Mouse (Mus musculus) embryonic facial prominence, embryonic 11.5 days (tissue): ENCODE measurements around the gene Mt1. TPM values are rescaled to one million over a fixed set of nuclear protein-coding genes. Genes with fewer than 3 reads are reported as not detected.
"Not testable (repeated sequence)": the region's sequence is repeated elsewhere in the genome, so short reads cannot be mapped to it uniquely, and the experiment has no call there.

Experiments
- ATAC-seq: fragments of 200-750 bp; cut with Nextera tagmentation; replicated peaks from 2 replicates; pipeline ENCODE4 v1.8.0; 2017; ENCODE audit warnings: low read depth; ENCODE audit not compliant: insufficient number of reproducible peaks, low FRiP score, low TSS enrichment
- DNase-seq: peaks from one replicate; pipeline ENCODE4 v3.0.0-alpha.2; 2015; ENCODE audit warnings: low spot score
- H3K27ac ChIP-seq: fragments of 300-500 bp; sonication (generic); replicated peaks from 2 replicates; pipeline ENCODE4 v1.5.1; 2014; ENCODE audit warnings: mild to moderate bottlenecking, low read depth, low read length, control low read depth
- H3K27me3 ChIP-seq: fragments of 300-500 bp; sonication (generic); 2 replicates; pipeline ENCODE4 v1.6.1; 2014; ENCODE audit warnings: mild to moderate bottlenecking, low read length, moderate library complexity, mixed read lengths; ENCODE audit not compliant: control insufficient read depth, insufficient read depth
- H3K36me3 ChIP-seq: fragments of 300-500 bp; sonication (generic); replicated peaks from 2 replicates; pipeline ENCODE4 v1.6.1; 2014; ENCODE audit warnings: low read depth, mild to moderate bottlenecking, low read length, moderate library complexity, mixed read lengths; ENCODE audit not compliant: control insufficient read depth, insufficient read depth
- H3K4me1 ChIP-seq: fragments of 300-500 bp; sonication (generic); 2 replicates; pipeline ENCODE4 v1.6.1; 2014; ENCODE audit warnings: low read length, mixed read lengths; ENCODE audit not compliant: control insufficient read depth, insufficient read depth
- H3K4me2 ChIP-seq: fragments of 300-500 bp; sonication (generic); 2 replicates; pipeline ENCODE4 v1.6.1; 2014; ENCODE audit warnings: low read depth, mild to moderate bottlenecking, control low read depth, low read length, moderate library complexity
- H3K4me3 ChIP-seq: fragments of 300-500 bp; sonication (generic); 2 replicates; pipeline ENCODE4 v1.5.1; 2014; ENCODE audit warnings: low read depth, low read length, control low read depth
- H3K9ac ChIP-seq: fragments of 300-500 bp; sonication (generic); replicated peaks from 2 replicates; pipeline ENCODE4 v1.6.1; 2014; ENCODE audit warnings: mild to moderate bottlenecking, control low read depth, low read length
- H3K9me3 ChIP-seq: fragments of 300-500 bp; sonication (generic); replicated peaks from 2 replicates; pipeline ENCODE4 v1.6.1; 2016; ENCODE audit warnings: mild to moderate bottlenecking, low read length, inconsistent platforms, mixed read lengths; ENCODE audit not compliant: control insufficient read depth
- WGBS: fragments of 180-500 bp; shearing (Covaris S2); extraction: QIAGEN DNeasy Blood & Tissue Kit; methylation state at CpG from one replicate; pipeline ENCODE4 v1.1.7; 2014; 5-methylcytosine and 5-hydroxymethylcytosine counted together
- polyA plus RNA-seq: library from polyadenylated mRNA; unstranded; fragments of >200 nt; fragmentation: Nextera tagmentation; extraction: Ambion mirVana; gene quantifications from 2 replicates; pipeline ENCODE4 v1.2.1, GENCODE M21; 2014

Mt1 gene
- polyA plus RNA-seq: 99.7 and 108 TPM in 2 replicates

DNA sequence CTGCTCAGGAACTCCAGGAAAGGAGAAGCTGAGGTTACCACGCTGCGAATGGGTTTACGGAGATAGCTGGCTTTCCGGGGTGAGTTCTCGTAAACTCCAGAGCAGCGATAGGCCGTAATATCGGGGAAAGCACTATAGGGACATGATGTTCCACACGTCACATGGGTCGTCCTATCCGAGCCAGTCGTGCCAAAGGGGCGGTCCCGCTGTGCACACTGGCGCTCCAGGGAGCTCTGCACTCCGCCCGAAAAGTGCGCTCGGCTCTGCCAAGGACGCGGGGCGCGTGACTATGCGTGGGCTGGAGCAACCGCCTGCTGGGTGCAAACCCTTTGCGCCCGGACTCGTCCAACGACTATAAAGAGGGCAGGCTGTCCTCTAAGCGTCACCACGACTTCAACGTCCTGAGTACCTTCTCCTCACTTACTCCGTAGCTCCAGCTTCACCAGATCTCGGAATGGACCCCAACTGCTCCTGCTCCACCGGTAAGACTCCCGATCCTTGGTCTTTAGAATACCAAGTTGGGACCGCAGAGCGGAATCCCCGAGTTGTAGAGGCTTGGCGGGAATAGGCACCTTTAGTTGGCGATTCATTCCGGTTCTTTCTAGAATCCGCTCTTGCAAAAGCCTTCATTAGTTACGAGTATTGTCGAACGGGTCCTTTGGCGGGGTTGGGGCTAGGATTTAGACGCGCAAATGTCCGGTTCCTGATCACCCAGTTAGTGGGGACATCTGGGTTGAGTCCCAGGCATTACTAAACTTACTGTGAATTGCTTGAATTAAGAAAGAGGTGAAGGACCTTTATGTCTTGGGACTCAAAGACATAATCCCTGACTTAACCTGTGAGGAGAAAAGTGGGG lies at the start of gene Mt1:
TSS of gene Mt1 (plus strand) at position 226 of the 856 bp plus-strand sequence.
- DNase-seq: peak; percentile 83
- WGBS: under 1% methylated on average over 50 of the region's 50 CpGs
- no peaks in the 10 kb centered on the region for H3K9me3 ChIP-seq
- no peak within 1 kb of the TSS for H3K27ac ChIP-seq
- H3K9ac ChIP-seq: peak within 1 kb of the TSS; percentile 25
- H3K4me2 ChIP-seq: peak within 1 kb of the TSS; percentile 62
- peak; percentile 70 for ATAC-seq
- H3K36me3 ChIP-seq: no peaks in the 10 kb centered on the region
- peaks cover 2% of the 10 kb centered on the region; the same call in 1 of the 2 replicates for H3K4me1 ChIP-seq
- peak within 1 kb of the TSS; percentile 28 for H3K4me3 ChIP-seq
- H3K27me3 ChIP-seq: peaks cover 54% of the 10 kb centered on the region

GRCm38 (mm10) chr8:94129133-94129789 lies 49.6 kb upstream of the Mt1 start:
- H3K27me3 ChIP-seq: no peaks in the 10 kb centered on the region
- no peak overlapping the region for H3K27ac ChIP-seq
- no peaks in the 10 kb centered on the region for H3K9me3 ChIP-seq
- no peak overlapping the region for H3K4me3 ChIP-seq
- no peaks in the 10 kb centered on the region for H3K4me1 ChIP-seq
- H3K9ac ChIP-seq: no peak overlapping the region
- DNase-seq (no peak), ATAC-seq (no peak)
- no peak overlapping the region for H3K4me2 ChIP-seq
- 76% methylated on average over 6 of the region's 6 CpGs for WGBS
- H3K36me3 ChIP-seq: no peaks in the 10 kb centered on the region

DNA sequence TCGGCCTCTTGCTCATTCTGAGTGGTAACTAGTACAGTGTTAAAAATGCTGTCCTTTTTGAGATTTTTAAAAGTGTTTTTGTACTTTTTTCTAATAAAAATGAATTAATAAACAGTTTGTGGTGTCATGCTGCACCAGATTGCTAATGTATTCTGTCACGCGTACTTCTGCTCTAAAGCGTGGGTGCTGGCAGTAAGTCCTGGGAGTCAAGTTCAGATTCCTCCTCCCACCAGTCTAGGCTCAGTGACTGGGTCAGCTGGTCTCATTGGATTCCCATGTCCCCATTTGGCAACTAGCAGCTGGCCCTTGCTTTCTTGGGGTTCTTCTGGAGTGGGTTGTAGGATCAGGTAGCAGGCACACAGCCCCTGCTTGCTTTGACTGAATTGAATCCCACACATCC lies 48.8 kb upstream of the Mt1 start:
- Histone ChIP-seq H3K9me3 (no peaks in the 10 kb centered on the region), H3K27ac (no peak overlapping the region), H3K36me3 (no peaks in the 10 kb centered on the region), H3K4me1 (no peaks in the 10 kb centered on the region), H3K4me2 (no peak overlapping the region), H3K27me3 (no peaks in the 10 kb centered on the region), H3K4me3 (no peak overlapping the region), H3K9ac (no peak overlapping the region)
- DNase-seq: no peak
- ATAC-seq: no peak
- WGBS: 94% methylated on average over 4 of the region's 4 CpGs

GRCm38 (mm10) chr8:94132096-94132495 lies 46.8 kb upstream of the Mt1 start:
- H3K4me3 ChIP-seq: no peak overlapping the region
- no peaks in the 10 kb centered on the region for H3K27me3 ChIP-seq
- H3K9ac ChIP-seq: no peak overlapping the region
- DNase-seq (no peak), ATAC-seq (no peak)
- WGBS: 84% methylated on average over 5 of the region's 5 CpGs
- H3K9me3 ChIP-seq: no peaks in the 10 kb centered on the region
- H3K36me3 ChIP-seq: no peaks in the 10 kb centered on the region
- no peak overlapping the region for H3K27ac ChIP-seq
- H3K4me1 ChIP-seq: no peaks in the 10 kb centered on the region
- H3K4me2 ChIP-seq: no peak overlapping the region

DNA sequence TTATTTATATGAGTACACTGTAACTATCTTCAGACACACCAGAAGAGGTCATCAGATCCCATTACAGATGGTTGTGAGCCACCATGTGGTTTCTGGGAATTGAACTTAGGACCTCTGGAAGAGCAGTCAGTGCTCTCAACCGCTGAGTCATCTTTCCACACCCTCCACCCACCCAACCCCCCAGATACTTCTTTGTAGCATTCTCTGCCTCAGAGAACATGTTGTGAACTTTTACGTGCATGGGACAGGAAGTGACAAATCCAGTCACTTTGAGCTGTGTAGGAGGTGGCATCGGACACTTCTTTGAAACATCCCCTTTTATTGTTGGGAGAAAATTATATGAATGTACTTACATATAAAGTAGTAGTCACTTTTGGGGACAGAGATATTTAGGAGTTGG lies 44.3 kb upstream of the Mt1 start:
- H3K4me3 ChIP-seq, H3K4me1 ChIP-seq, H3K27me3 ChIP-seq, H3K9me3 ChIP-seq, H3K36me3 ChIP-seq, H3K9ac ChIP-seq, DNase-seq, H3K27ac ChIP-seq, H3K4me2 ChIP-seq, ATAC-seq: not testable (repeated sequence)
- 67% methylated on average over 3 of the region's 3 CpGs for WGBS

GRCm38 (mm10) chr8:94135556-94135955 lies 43.3 kb upstream of the Mt1 start:
- Histone ChIP-seq H3K27me3 (no peaks in the 10 kb centered on the region), H3K4me2 (no peak overlapping the region), H3K9ac (no peak overlapping the region), H3K36me3 (no peaks in the 10 kb centered on the region), H3K9me3 (no peaks in the 10 kb centered on the region), H3K4me1 (no peaks in the 10 kb centered on the region), H3K27ac (no peak overlapping the region), H3K4me3 (no peak overlapping the region)
- WGBS: 84% methylated on average over 6 of the region's 6 CpGs
- ATAC-seq: no peak
- DNase-seq: no peak

DNA sequence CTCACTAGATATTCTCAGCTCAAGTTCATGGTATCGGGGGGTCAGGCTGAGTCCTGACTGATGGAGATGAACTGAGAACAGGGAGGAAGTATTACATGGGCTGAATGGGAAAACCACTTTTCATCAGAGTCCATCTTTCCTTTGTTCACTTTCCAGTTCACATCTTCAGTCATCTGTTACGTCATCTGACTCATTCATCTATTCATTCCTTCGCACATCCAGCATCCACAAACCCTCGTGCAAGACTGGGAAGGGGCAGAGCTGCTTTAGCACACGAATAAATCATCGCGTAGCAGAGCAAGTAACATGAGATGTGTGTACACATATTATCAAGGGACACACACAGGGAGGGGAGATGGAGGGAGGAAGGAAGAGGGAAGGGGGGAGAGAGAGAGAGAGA lies 42.7 kb upstream of the Mt1 start:
- Histone ChIP-seq H3K4me3 (no peak overlapping the region), H3K27me3 (no peaks in the 10 kb centered on the region), H3K4me2 (no peak overlapping the region), H3K9me3 (no peaks in the 10 kb centered on the region), H3K27ac (no peak overlapping the region), H3K4me1 (no peaks in the 10 kb centered on the region), H3K36me3 (no peaks in the 10 kb centered on the region), H3K9ac (no peak overlapping the region)
- WGBS: 81% methylated on average over 7 of the region's 7 CpGs
- ATAC-seq (no peak), DNase-seq (no peak)

- Histone ChIP-seq H3K4me3 (no peak within 1 kb of the TSS), H3K27me3 (no peaks in the 10 kb centered on the region), H3K9me3 (no peaks in the 10 kb centered on the region), H3K4me1 (no peaks in the 10 kb centered on the region), H3K36me3 (no peaks in the 10 kb centered on the region), H3K27ac (no peak within 1 kb of the TSS), H3K9ac (no peak within 1 kb of the TSS), H3K4me2 (no peak within 1 kb of the TSS)
- WGBS: 51% methylated on average over 6 of the region's 6 CpGs
- ATAC-seq (no peak), DNase-seq (no peak)
Measured at GRCm38 (mm10) chr8:94136933-94137332, 41.9 kb upstream of the Mt1 start, which contains the start of gene Mt4. Gene Mt4 (plus strand): TSS chr8:94137197.
